In genomic region chr3:104817481-104817990, GRCm38 (mm10) we compare ENCODE assay signal across 7 mouse cellular contexts. TPM values are rescaled to one million over a fixed set of nuclear protein-coding genes. Genes with fewer than 3 reads are reported as not detected.
DNase-seq lines count a peak whose midpoint lies in the region; ATAC-seq and TF ChIP-seq lines count a peak whose summit lies in the region.

No protein-coding gene starts in this region.

- peak overlapping the region; percentile 92 for H3K9ac ChIP-seq in intestine, embryonic 15.5 days
- peak overlapping the region; percentile 96 for H3K9ac ChIP-seq in limb, embryonic 14.5 days (ENCODE audit: low read depth, low read length, severe bottlenecking)
- H3K9ac ChIP-seq in midbrain, embryonic 13.5 days (replicated peaks), result peak overlapping the region; percentile 85

- peak overlapping the region; percentile 97 for H3K27ac ChIP-seq in intestine, embryonic 15.5 days
- peak overlapping the region; percentile 94 for H3K27ac ChIP-seq in limb, embryonic 14.5 days (replicated peaks; ENCODE audit: low read depth, low read length)
- no peak overlapping the region for H3K27ac ChIP-seq in midbrain, embryonic 13.5 days

- no peak for TF ChIP-seq POLR2A in limb, embryonic 14.5 days (IDR thresholded peaks at IDR 0.05; ENCODE audit: borderline replicate concordance, extremely low read depth, insufficient read depth, insufficient read length)

- no peaks in the 10 kb centered on the region for H3K27me3 ChIP-seq in intestine, embryonic 15.5 days (replicated peaks)
- H3K27me3 ChIP-seq in limb, embryonic 14.5 days (ENCODE audit: control insufficient read depth, insufficient read depth, low read length), result no peaks in the 10 kb centered on the region
- no peaks in the 10 kb centered on the region for H3K27me3 ChIP-seq in midbrain, embryonic 13.5 days

- peak; percentile 71 to 90 for DNase-seq in adrenal gland, adult (ENCODE audit: inconsistent age in 2 of 2, low spot score in 1 of 2)
- DNase-seq in embryo, embryonic 10.5 days (ENCODE audit: low spot score), result peak; percentile 61
- DNase-seq in gastrocnemius, postnatal 36 days, result peak; percentile 29 to 56
- peak; percentile 63 for DNase-seq in limb, embryonic 14.5 days (ENCODE audit: low spot score)
- peak; percentile 31 to 50 for DNase-seq in spleen, adult 18-20 months

- peak overlapping the region; percentile 90 for H3K4me3 ChIP-seq in intestine, embryonic 15.5 days (replicated peaks)
- peak overlapping the region; percentile 86 for H3K4me3 ChIP-seq in limb, embryonic 14.5 days (replicated peaks; ENCODE audit: low read length)
- H3K4me3 ChIP-seq in midbrain, embryonic 13.5 days (replicated peaks), result peak overlapping the region; percentile 70

- intact Hi-C loops in gastrocnemius, postnatal 36 days (cut with DNase I), result no loop called here

- peak; percentile 70 for ATAC-seq in intestine, embryonic 15.5 days
- ATAC-seq in limb, embryonic 14.5 days (ENCODE audit: low FRiP score, low read depth), result peak; percentile 61
- ATAC-seq in midbrain, embryonic 13.5 days, result peak; percentile 90

- peaks cover 6% of the 10 kb centered on the region; the same call in 1 of the 2 replicates for H3K36me3 ChIP-seq in intestine, embryonic 15.5 days
- peaks cover 17% of the 10 kb centered on the region; the same call in 1 of the 2 replicates for H3K36me3 ChIP-seq in limb, embryonic 14.5 days (ENCODE audit: control insufficient read depth, insufficient read depth, low read length)
- H3K36me3 ChIP-seq in midbrain, embryonic 13.5 days, result peaks cover 9% of the 10 kb centered on the region

- H3K4me2 ChIP-seq in intestine, embryonic 15.5 days (replicated peaks), result peak overlapping the region; percentile 69
- peak overlapping the region; percentile 57 for H3K4me2 ChIP-seq in limb, embryonic 14.5 days (replicated peaks; ENCODE audit: low read depth, low read length, severe bottlenecking)
- H3K4me2 ChIP-seq in midbrain, embryonic 13.5 days (replicated peaks), result peak overlapping the region; percentile 100

- peaks cover 21% of the 10 kb centered on the region for H3K4me1 ChIP-seq in intestine, embryonic 15.5 days (replicated peaks)
- peaks cover 20% of the 10 kb centered on the region for H3K4me1 ChIP-seq in limb, embryonic 14.5 days (ENCODE audit: control insufficient read depth, insufficient read depth, low read length)
- peaks cover 22% of the 10 kb centered on the region for H3K4me1 ChIP-seq in midbrain, embryonic 13.5 days (replicated peaks)

- under 1% methylated on average over 46 of the region's 46 CpGs for WGBS in intestine, embryonic 15.5 days
- under 1% methylated on average over 17 of the region's 46 CpGs for WGBS in limb, embryonic 14.5 days
- under 1% methylated on average over 45 of the region's 46 CpGs for WGBS in midbrain, embryonic 13.5 days

- no peaks in the 10 kb centered on the region for H3K9me3 ChIP-seq in intestine, embryonic 15.5 days
- no peaks in the 10 kb centered on the region for H3K9me3 ChIP-seq in limb, embryonic 14.5 days (ENCODE audit: control insufficient read depth, low read length)
- no peaks in the 10 kb centered on the region for H3K9me3 ChIP-seq in midbrain, embryonic 13.5 days

RNA-seq across cellular contexts. Expression of gene Mov10, which starts 0.8 kb away (rescaled TPM):
- total RNA-seq in gastrocnemius, postnatal 36 days (2021), result 1 to 10 TPM; 1.3 to 1.7 TPM
- polyA plus RNA-seq in intestine, embryonic 15.5 days (2015; fragmentation: Nextera tagmentation; extraction: Ambion mirVana), result 129 and 133 TPM in 2 replicates
- polyA plus RNA-seq in limb, embryonic 14.5 days (2012; rRNA removed), result 32.7 and 41.4 TPM in 2 replicates
- polyA plus RNA-seq in limb, embryonic 14.5 days (2014; fragmentation: Nextera tagmentation; extraction: Ambion mirVana), result 41.6 and 43.4 TPM in 2 replicates
- polyA plus RNA-seq in midbrain, embryonic 13.5 days (2015; fragmentation: Nextera tagmentation; extraction: Ambion mirVana), result 6.2 and 8.7 TPM in 2 replicates

RNA-seq across cellular contexts. Expression of gene Rhoc, which starts 29.4 kb away (rescaled TPM):
- total RNA-seq in gastrocnemius, postnatal 36 days (2021), result 10 to 100 TPM; 31.8 to 39.4 TPM
- 157 and 162 TPM in 2 replicates for polyA plus RNA-seq in intestine, embryonic 15.5 days (2015; fragmentation: Nextera tagmentation; extraction: Ambion mirVana)
- 158 and 161 TPM in 2 replicates for polyA plus RNA-seq in limb, embryonic 14.5 days (2012; rRNA removed)
- 192 and 199 TPM in 2 replicates for polyA plus RNA-seq in limb, embryonic 14.5 days (2014; fragmentation: Nextera tagmentation; extraction: Ambion mirVana)
- polyA plus RNA-seq in midbrain, embryonic 13.5 days (2015; fragmentation: Nextera tagmentation; extraction: Ambion mirVana), result 39.7 and 43.2 TPM in 2 replicates

RNA-seq across cellular contexts. Expression of gene Fam19a3, which starts 35.9 kb away (rescaled TPM):
- 1 to 10 TPM; 3.9 to 4.4 TPM for total RNA-seq in gastrocnemius, postnatal 36 days (2021)
- polyA plus RNA-seq in intestine, embryonic 15.5 days (2015; fragmentation: Nextera tagmentation; extraction: Ambion mirVana), result 0.08 TPM in 1 of 2 replicates, not detected in the other
- 0.92 and 0.93 TPM in 2 replicates for polyA plus RNA-seq in limb, embryonic 14.5 days (2012; rRNA removed)
- polyA plus RNA-seq in limb, embryonic 14.5 days (2014; fragmentation: Nextera tagmentation; extraction: Ambion mirVana), result 0.26 and 0.36 TPM in 2 replicates
- not detected in 2 replicates for polyA plus RNA-seq in midbrain, embryonic 13.5 days (2015; fragmentation: Nextera tagmentation; extraction: Ambion mirVana)

RNA-seq across cellular contexts. Expression of gene Ppm1j, which starts 36.7 kb away (rescaled TPM):
- total RNA-seq in gastrocnemius, postnatal 36 days (2021), result 10 to 100 TPM; 30.5 to 40.0 TPM
- polyA plus RNA-seq in intestine, embryonic 15.5 days (2015; fragmentation: Nextera tagmentation; extraction: Ambion mirVana), result 2.9 and 4.5 TPM in 2 replicates
- polyA plus RNA-seq in limb, embryonic 14.5 days (2012; rRNA removed), result 6.5 and 6.6 TPM in 2 replicates
- polyA plus RNA-seq in limb, embryonic 14.5 days (2014; fragmentation: Nextera tagmentation; extraction: Ambion mirVana), result 4.1 and 4.4 TPM in 2 replicates
- polyA plus RNA-seq in midbrain, embryonic 13.5 days (2015; fragmentation: Nextera tagmentation; extraction: Ambion mirVana), result 0.30 and 0.77 TPM in 2 replicates

RNA-seq across cellular contexts. Expression of gene St7l, which starts 46.3 kb away (rescaled TPM):
- total RNA-seq in gastrocnemius, postnatal 36 days (2021), result 10 to 100 TPM; 20.2 to 21.2 TPM
- polyA plus RNA-seq in intestine, embryonic 15.5 days (2015; fragmentation: Nextera tagmentation; extraction: Ambion mirVana), result 35.9 and 36.8 TPM in 2 replicates
- polyA plus RNA-seq in limb, embryonic 14.5 days (2012; rRNA removed), result 18.1 and 18.4 TPM in 2 replicates
- 36.7 and 40.4 TPM in 2 replicates for polyA plus RNA-seq in limb, embryonic 14.5 days (2014; fragmentation: Nextera tagmentation; extraction: Ambion mirVana)
- polyA plus RNA-seq in midbrain, embryonic 13.5 days (2015; fragmentation: Nextera tagmentation; extraction: Ambion mirVana), result 35.7 and 38.7 TPM in 2 replicates
